Mouse (Mus musculus) kidney, adult 2 months (tissue): ENCODE data around the gene Catsper2. TPM values are rescaled to one million over a fixed set of nuclear protein-coding genes. Genes with fewer than 3 reads are reported as not detected.

Experiments used
- DNase-seq: peaks from one replicate; pipeline ENCODE4 v3.0.0; 2021
- H3K27ac ChIP-seq: fragments of 200-500 bp; 2 replicates; pipeline ENCODE4 v1.5.1; 2012; ENCODE audit warnings: low read depth, low read length, control low read depth, inconsistent platforms; ENCODE audit not compliant: insufficient read depth
- H3K27me3 ChIP-seq: fragments of 200-500 bp; replicated peaks from 2 replicates; pipeline ENCODE4 v1.6.1; 2012; ENCODE audit warnings: mild to moderate bottlenecking, moderate library complexity, low read length, inconsistent platforms; ENCODE audit not compliant: control insufficient read depth, insufficient read depth
- H3K36me3 ChIP-seq: fragments of 200-500 bp; 2 replicates; pipeline ENCODE4 v1.6.1; 2012; ENCODE audit warnings: mild to moderate bottlenecking, moderate library complexity, low read length, inconsistent platforms; ENCODE audit not compliant: control insufficient read depth, insufficient read depth
- H3K4me1 ChIP-seq: fragments of 200-500 bp; 2 replicates; pipeline ENCODE4 v1.6.1; 2011; ENCODE audit warnings: low read length; ENCODE audit not compliant: control insufficient read depth, insufficient read depth
- H3K4me3 ChIP-seq: fragments of 200-500 bp; 2 replicates; pipeline ENCODE4 v1.5.1; 2011; ENCODE audit warnings: mild to moderate bottlenecking, low read depth, low read length, control low read depth; ENCODE audit not compliant: insufficient read depth
- CTCF ChIP-seq: fragments of 200-500 bp; conservative IDR thresholded peaks from 2 replicates; pipeline ENCODE4 v1.5.1; 2011; ENCODE audit warnings: low read depth, mild to moderate bottlenecking, control low read depth, low read length, moderate library complexity, mixed read lengths; ENCODE audit not compliant: insufficient read depth, insufficient read length
- POLR2A ChIP-seq: fragments of 200-500 bp; IDR thresholded peaks from one replicate; pipeline ENCODE4 v1.6.1; 2011; ENCODE audit warnings: low read depth, low read length, control low read depth
- WGBS: fragments of 180-500 bp; shearing (Covaris S2); methylation state at CpG from one replicate; pipeline ENCODE4 v1.1.7; 2018; 5-methylcytosine and 5-hydroxymethylcytosine counted together
- polyA plus RNA-seq: library from polyadenylated mRNA; depleted of rRNA; stranded (reverse); fragments of >200 nt; gene quantifications from 2 replicates; pipeline ENCODE4 v1.2.3, GENCODE M21; 2012; rRNA removed

Catsper2 gene
- polyA plus RNA-seq: 1.0 and 1.7 TPM in 2 replicates

GRCm38 (mm10) chr2:121413387-121414042 lies at the start of gene Catsper2, which contains the start of gene Pdia3:
Gene Catsper2, minus strand, starts transcription at chr2:121413792.
Gene Pdia3, plus strand, starts transcription at chr2:121413775.
- no peaks in the 10 kb centered on the region; the same call in 1 of the 2 replicates for H3K36me3 ChIP-seq
- 1% methylated on average over 68 of the region's 68 CpGs for WGBS
- TF ChIP-seq POLR2A (peak; percentile 53), CTCF (peak; percentile 23; the same call in 1 of the 2 replicates)
- H3K4me1 ChIP-seq: peaks cover 16% of the 10 kb centered on the region
- H3K27ac ChIP-seq: peak within 1 kb of the TSS; percentile 91
- H3K27me3 ChIP-seq: no peaks in the 10 kb centered on the region
- H3K4me3 ChIP-seq: peak within 1 kb of the TSS; percentile 88
- peak; percentile 97 for DNase-seq

GRCm38 (mm10) chr2:121460071-121460470 lies 46.5 kb upstream of the Catsper2 start:
- Histone ChIP-seq H3K27me3 (no peaks in the 10 kb centered on the region), H3K4me1 (peaks cover 7% of the 10 kb centered on the region; the same call in 1 of the 2 replicates), H3K4me3 (no peak overlapping the region), H3K36me3 (no peaks in the 10 kb centered on the region), H3K27ac (no peak overlapping the region)
- whole genome bisulfite sequencing: 45% methylated on average over 2 of the region's 2 CpGs
- TF ChIP-seq CTCF: no peak
- no peak for TF ChIP-seq POLR2A
- DNase-seq: no peak

- DNase-seq: peak; percentile 91
- Histone ChIP-seq H3K36me3 (no peaks in the 10 kb centered on the region; the same call in 1 of the 2 replicates), H3K27me3 (no peaks in the 10 kb centered on the region), H3K4me1 (peaks cover 10% of the 10 kb centered on the region; the same call in 1 of the 2 replicates), H3K27ac (peak within 1 kb of the TSS; percentile 33; the same call in 1 of the 2 replicates), H3K4me3 (peak within 1 kb of the TSS; percentile 74)
- TF ChIP-seq CTCF (no peak), POLR2A (peak; percentile 77)
- WGBS: 4% methylated on average over 41 of the region's 41 CpGs
Measured at GRCm38 (mm10) chr2:121456692-121457642, 43.4 kb upstream of the Catsper2 start, which contains the start of gene Serinc4. Gene Serinc4, minus strand, starts transcription at chr2:121456781.

GRCm38 (mm10) chr2:121455534-121455933 lies 41.9 kb upstream of the Catsper2 start:
- peaks cover 4% of the 10 kb centered on the region for H3K36me3 ChIP-seq
- no peak overlapping the region for H3K27ac ChIP-seq
- peaks cover 16% of the 10 kb centered on the region; the same call in 1 of the 2 replicates for H3K4me1 ChIP-seq
- no peak for DNase-seq
- WGBS: 73% methylated on average over 5 of the region's 5 CpGs
- H3K27me3 ChIP-seq: no peaks in the 10 kb centered on the region
- no peak for TF ChIP-seq CTCF
- TF ChIP-seq POLR2A: no peak
- H3K4me3 ChIP-seq: no peak overlapping the region

GRCm38 (mm10) chr2:121453917-121454316 lies 40.3 kb upstream of the Catsper2 start:
- WGBS: 94% methylated on average over 6 of the region's 6 CpGs
- peaks cover 4% of the 10 kb centered on the region for H3K36me3 ChIP-seq
- no peak overlapping the region for H3K4me3 ChIP-seq
- no peak for DNase-seq
- TF ChIP-seq POLR2A (no peak), CTCF (no peak)
- no peaks in the 10 kb centered on the region for H3K27me3 ChIP-seq
- H3K4me1 ChIP-seq: peaks cover 19% of the 10 kb centered on the region; the same call in 1 of the 2 replicates
- H3K27ac ChIP-seq: no peak overlapping the region

- WGBS: 54% methylated on average over 4 of the region's 4 CpGs
- no peak for DNase-seq
Measured at GRCm38 (mm10) chr2:121452990-121453389, 39.4 kb upstream of the Catsper2 start, which contains the start of gene Hypk. Gene Hypk, plus strand, starts transcription at chr2:121453290.

GRCm38 (mm10) chr2:121452361-121452760 lies 38.8 kb upstream of the Catsper2 start:
- no peak for TF ChIP-seq POLR2A
- TF ChIP-seq CTCF: no peak
- Histone ChIP-seq H3K4me3 (no peak overlapping the region), H3K27ac (no peak overlapping the region), H3K36me3 (peaks cover 4% of the 10 kb centered on the region), H3K4me1 (peaks cover 13% of the 10 kb centered on the region; the same call in 1 of the 2 replicates), H3K27me3 (no peaks in the 10 kb centered on the region)
- DNase-seq: no peak
- WGBS: 53% methylated on average over 4 of the region's 4 CpGs

More at GRCm38 (mm10) chr2:121452990-121453389, 39.4 kb upstream of the Catsper2 start, which contains the start of gene Hypk:
- Histone ChIP-seq H3K27me3 (no peaks in the 10 kb centered on the region), H3K4me1 (peaks cover 19% of the 10 kb centered on the region; the same call in 1 of the 2 replicates), H3K36me3 (peaks cover 4% of the 10 kb centered on the region), H3K4me3 (no peak within 1 kb of the TSS), H3K27ac (0 out of 2 replicates have a peak within 1 kb of the TSS, but pooled peaks have one; percentile 41)
- TF ChIP-seq CTCF (no peak), POLR2A (no peak)
